Mouse (Mus musculus) hindbrain, postnatal 0 days (tissue): Measurements from ENCODE around the gene Alad. TPM values are rescaled to one million over a fixed set of nuclear protein-coding genes. Genes with fewer than 3 reads are reported as not detected.

Source experiments
- ATAC-seq: fragments of 200-750 bp; cut with Nextera tagmentation; 2 replicates; pipeline ENCODE4 v1.8.0; 2017; ENCODE audit warnings: mild to moderate bottlenecking, moderate TSS enrichment, moderate library complexity
- DNase-seq: peaks from one replicate; pipeline ENCODE4 v3.0.0-alpha.2; 2015; ENCODE audit warnings: low spot score
- H3K27ac ChIP-seq: fragments of 300-500 bp; sonication (generic); 2 replicates; pipeline ENCODE4 v1.5.1; 2014; ENCODE audit warnings: mild to moderate bottlenecking
- H3K27me3 ChIP-seq: fragments of 300-500 bp; sonication (generic); 2 replicates; pipeline ENCODE4 v1.6.1; 2014; ENCODE audit warnings: low read length, mixed read lengths; ENCODE audit not compliant: insufficient read depth
- H3K36me3 ChIP-seq: fragments of 300-500 bp; sonication (generic); 2 replicates; pipeline ENCODE4 v1.6.1; 2014; ENCODE audit warnings: low read length, mixed read lengths; ENCODE audit not compliant: insufficient read depth
- H3K4me1 ChIP-seq: fragments of 300-500 bp; sonication (generic); 2 replicates; pipeline ENCODE4 v1.6.1; 2014; ENCODE audit warnings: antibody characterized with exemption, low read length, mixed read lengths; ENCODE audit not compliant: insufficient read depth
- H3K4me2 ChIP-seq: fragments of 300-500 bp; sonication (generic); 2 replicates; pipeline ENCODE4 v1.6.1; 2014; ENCODE audit warnings: low read depth, mild to moderate bottlenecking, low read length, moderate library complexity, mixed read lengths
- H3K4me3 ChIP-seq: fragments of 300-500 bp; sonication (generic); 2 replicates; pipeline ENCODE4 v1.5.1; 2014; ENCODE audit warnings: low read length
- H3K9ac ChIP-seq: fragments of 300-500 bp; sonication (generic); replicated peaks from 2 replicates; pipeline ENCODE4 v1.6.1; 2014; ENCODE audit warnings: mild to moderate bottlenecking, low read length, moderate library complexity, mixed read lengths
- H3K9me3 ChIP-seq: fragments of 300-500 bp; sonication (generic); 2 replicates; pipeline ENCODE4 v1.6.1; 2016; ENCODE audit warnings: low read length, mixed read lengths
- CTCF ChIP-seq: IDR thresholded peaks from 2 replicates; pipeline ENCODE4 v1.5.1; 2016; ENCODE audit warnings: antibody characterized with exemption, control low read depth, low read depth
- WGBS: fragments of 180-500 bp; shearing (Covaris S2); extraction: QIAGEN DNeasy Blood & Tissue Kit; methylation state at CpG from one replicate; pipeline ENCODE4 v1.1.7; 2014; 5-methylcytosine and 5-hydroxymethylcytosine counted together
- polyA plus RNA-seq: library from polyadenylated mRNA; unstranded; fragments of >200 nt; fragmentation: Nextera tagmentation; extraction: Ambion mirVana; gene quantifications from 2 replicates; pipeline ENCODE4 v1.2.1, GENCODE M21; 2015
- total RNA-seq: library from RNA; depleted of rRNA; stranded (reverse); fragments of >200 nt; gene quantifications from 2 replicates; pipeline ENCODE4 v1.2.3, GENCODE M21; 2014

Alad gene
- total and polyA plus RNA-seq, 2 experiments from 2014 or later, result 50.9 to 70.5 TPM

DNA sequence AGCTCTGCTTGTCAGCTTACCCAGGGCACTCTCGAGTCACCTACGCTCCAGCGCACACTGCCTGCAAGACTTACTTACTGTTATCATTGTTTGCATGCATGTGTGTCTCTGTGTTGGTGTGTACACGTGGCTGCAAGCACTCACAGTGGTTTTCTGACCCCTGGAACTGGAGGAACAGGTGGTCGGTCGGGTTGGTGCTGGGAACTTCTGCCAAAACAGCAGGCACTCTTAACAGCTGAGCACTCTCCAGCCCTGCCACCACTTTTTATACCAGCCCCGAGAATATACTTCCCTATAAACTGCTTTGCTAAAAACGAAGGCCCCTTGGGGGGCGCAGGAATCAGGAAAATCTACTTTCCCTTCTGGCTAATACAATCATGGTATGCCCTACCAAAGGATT, 25.5 kb downstream of the Alad start:
- Histone ChIP-seq H3K4me2 (no peak overlapping the region), H3K4me3 (no peak overlapping the region), H3K4me1 (0 out of 2 replicates have a peak, but pooled peaks cover 4% of the 10 kb centered on the region), H3K27me3 (no peaks in the 10 kb centered on the region), H3K36me3 (peaks cover 8% of the 10 kb centered on the region; the same call in 1 of the 2 replicates), H3K27ac (no peak overlapping the region), H3K9ac (no peak overlapping the region), H3K9me3 (no peaks in the 10 kb centered on the region)
- no peak for ATAC-seq
- WGBS, result 57% methylated on average over 9 of the region's 9 CpGs
- no peak for TF ChIP-seq CTCF
- no peak for DNase-seq

DNA sequence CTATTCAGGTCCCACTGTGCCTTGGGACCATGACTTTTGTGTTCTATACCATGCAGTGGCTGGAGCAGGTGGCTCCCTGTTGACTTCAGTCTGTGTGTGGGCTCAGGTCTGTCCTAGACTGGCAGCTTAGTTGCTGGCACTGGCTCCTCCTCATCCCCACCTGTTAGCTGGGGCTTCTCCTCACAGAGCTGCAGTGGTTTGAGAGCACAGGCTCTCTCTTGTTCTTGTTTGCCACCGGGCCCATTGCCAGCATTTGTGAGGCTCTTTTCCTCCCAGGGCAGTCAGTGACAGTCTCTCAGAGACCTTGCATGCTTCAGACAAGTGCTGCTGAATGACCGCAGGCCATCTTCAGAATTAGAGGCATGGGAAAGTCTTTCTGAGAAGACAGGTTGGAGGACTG, 27.0 kb downstream of the Alad start:
- no peak for TF ChIP-seq CTCF
- DNase-seq, result peak; percentile 35

DNA sequence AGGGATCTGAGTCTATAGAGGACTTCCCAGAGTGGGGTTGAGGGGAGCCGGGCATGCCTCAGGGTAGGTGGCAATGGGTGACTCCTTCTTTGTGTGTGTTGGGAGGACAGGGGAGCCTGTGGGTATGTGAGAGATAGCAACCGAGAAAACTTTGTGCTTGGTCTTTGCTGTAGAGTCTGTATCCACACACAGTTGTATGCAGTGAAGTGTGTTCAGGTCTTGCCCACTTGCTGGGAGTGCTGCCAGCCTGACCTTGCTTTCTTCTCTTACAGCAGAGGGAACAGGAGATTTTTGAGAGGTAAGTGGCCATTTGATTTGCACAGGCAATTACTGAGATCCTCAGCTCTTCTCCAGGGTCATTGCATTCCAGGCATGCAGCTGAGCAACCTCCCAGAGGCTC, 31.8 kb downstream of the Alad start:
- WGBS, result 83% methylated on average over 2 of the region's 2 CpGs
- Histone ChIP-seq H3K9me3 (no peaks in the 10 kb centered on the region), H3K4me2 (no peak overlapping the region), H3K4me1 (no peaks in the 10 kb centered on the region), H3K27me3 (no peaks in the 10 kb centered on the region), H3K36me3 (no peaks in the 10 kb centered on the region), H3K4me3 (no peak overlapping the region), H3K27ac (no peak overlapping the region), H3K9ac (no peak overlapping the region)
- ATAC-seq (no peak), DNase-seq (no peak)
- no peak for TF ChIP-seq CTCF

More for the DNA sequence above, 27.0 kb downstream of the Alad start:
- ATAC-seq, result 0 out of 2 replicates have a peak, but pooled peaks have one; percentile 27
- Histone ChIP-seq H3K4me1 (0 out of 2 replicates have a peak, but pooled peaks cover 4% of the 10 kb centered on the region), H3K9ac (no peak overlapping the region), H3K9me3 (no peaks in the 10 kb centered on the region), H3K36me3 (no peaks in the 10 kb centered on the region), H3K4me3 (no peak overlapping the region), H3K4me2 (no peak overlapping the region), H3K27ac (no peak overlapping the region), H3K27me3 (no peaks in the 10 kb centered on the region)
- WGBS, result 66% methylated on average over 2 of the region's 2 CpGs

DNA sequence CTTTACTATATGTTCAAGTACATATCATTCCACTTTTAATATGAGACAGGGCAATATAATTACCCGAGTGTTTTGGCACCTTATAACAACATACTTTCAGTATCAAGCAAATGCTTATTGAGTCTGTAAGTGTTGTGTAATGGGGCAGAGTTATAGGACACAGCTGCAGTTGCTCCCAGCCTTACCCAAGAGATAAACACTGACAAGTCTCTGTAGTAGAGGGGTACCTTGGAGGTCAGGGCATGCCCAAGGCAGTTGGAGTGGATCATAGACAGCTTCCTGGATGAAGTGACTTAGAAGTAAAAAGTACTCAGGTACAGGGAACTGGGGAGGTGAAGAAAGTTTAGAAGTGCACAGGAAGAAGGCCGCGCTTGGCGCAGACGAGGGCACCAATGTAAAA, 32.5 kb downstream of the Alad start:
- H3K4me3 ChIP-seq, result no peak overlapping the region

DNA sequence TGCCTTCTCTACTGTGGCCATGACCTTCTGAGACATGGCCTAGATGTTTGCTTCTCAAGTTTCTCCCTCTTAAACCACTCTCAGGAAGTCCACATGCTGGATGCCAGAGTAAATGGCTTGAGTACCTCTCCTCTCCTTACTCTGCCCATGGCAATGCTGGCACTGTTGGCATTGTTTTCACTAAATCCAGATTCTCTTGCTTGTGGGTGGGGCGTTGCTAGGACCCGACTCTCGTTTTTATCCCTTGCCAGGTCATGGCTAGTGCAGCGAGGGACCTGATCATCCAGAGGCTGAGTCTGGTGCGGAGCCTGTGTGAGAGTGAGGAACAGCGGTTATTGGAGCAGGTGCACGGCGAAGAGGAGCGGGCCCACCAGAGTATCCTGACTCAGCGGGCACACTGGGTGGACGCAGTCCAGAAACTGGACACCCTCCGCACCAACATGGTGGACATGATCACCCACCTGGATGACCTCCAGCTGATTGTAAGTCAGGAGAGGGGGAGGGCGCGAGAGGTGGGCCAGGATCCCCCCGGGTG, 33.5 kb downstream of the Alad start:
- DNase-seq, result no peak
- ATAC-seq, result no peak
- no peaks in the 10 kb centered on the region for H3K4me1 ChIP-seq
- H3K27ac ChIP-seq, result no peak overlapping the region
- no peak overlapping the region for H3K9ac ChIP-seq
- no peaks in the 10 kb centered on the region for H3K36me3 ChIP-seq
- WGBS, result 88% methylated on average over 15 of the region's 15 CpGs
- TF ChIP-seq CTCF, result no peak
- no peak overlapping the region for H3K4me3 ChIP-seq
- no peaks in the 10 kb centered on the region for H3K9me3 ChIP-seq
- H3K27me3 ChIP-seq, result no peaks in the 10 kb centered on the region
- no peak overlapping the region for H3K4me2 ChIP-seq

More for the DNA sequence above, 32.5 kb downstream of the Alad start:
- H3K36me3 ChIP-seq, result no peaks in the 10 kb centered on the region
- DNase-seq (no peak), ATAC-seq (no peak)
- H3K27ac ChIP-seq, result no peak overlapping the region
- 96% methylated on average over 5 of the region's 5 CpGs for WGBS
- no peak for TF ChIP-seq CTCF
- no peaks in the 10 kb centered on the region for H3K4me1 ChIP-seq
- H3K27me3 ChIP-seq, result no peaks in the 10 kb centered on the region
- H3K4me2 ChIP-seq, result no peak overlapping the region
- H3K9ac ChIP-seq, result no peak overlapping the region
- H3K9me3 ChIP-seq, result no peaks in the 10 kb centered on the region

DNA sequence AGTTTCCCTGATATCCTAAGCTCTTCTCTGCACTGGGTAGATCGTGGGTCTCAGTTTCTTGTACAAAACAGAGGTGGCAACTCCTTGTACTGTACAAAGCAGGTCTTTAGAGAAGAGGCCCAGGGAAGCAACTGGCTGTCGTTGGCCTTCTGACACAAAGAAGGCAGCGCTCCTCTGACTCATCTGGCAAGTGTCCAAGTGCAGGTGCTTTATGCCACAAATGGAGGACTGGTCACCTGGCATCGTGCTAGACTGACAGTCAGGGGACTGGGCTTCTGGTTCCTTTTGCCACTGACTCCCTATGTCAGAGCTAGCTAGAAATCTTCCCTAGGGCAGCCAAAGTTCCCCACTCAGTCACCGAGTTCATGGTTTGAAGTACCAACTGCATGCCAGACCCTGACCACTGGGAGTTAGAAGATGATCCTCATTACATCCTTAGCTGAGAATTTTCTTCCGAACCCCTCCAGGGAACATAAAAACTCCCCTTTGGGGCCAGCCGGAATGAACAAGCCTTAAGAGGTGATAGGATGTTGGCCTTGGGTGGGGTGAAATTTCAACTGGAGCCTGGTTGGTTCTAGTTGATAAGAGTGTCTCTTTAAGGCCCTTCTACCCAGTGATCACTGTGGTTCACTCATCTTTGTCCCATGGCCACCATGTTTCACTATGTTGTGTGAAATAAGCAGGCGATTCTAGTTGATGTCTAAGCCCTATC, 34.1 kb downstream of the Alad start:
- no peaks in the 10 kb centered on the region for H3K27me3 ChIP-seq
- H3K36me3 ChIP-seq, result no peaks in the 10 kb centered on the region
- DNase-seq (no peak), ATAC-seq (no peak)
- no peak for TF ChIP-seq CTCF
- no peaks in the 10 kb centered on the region for H3K4me1 ChIP-seq
- no peak overlapping the region for H3K4me2 ChIP-seq
- WGBS, result 79% methylated on average over 8 of the region's 8 CpGs
- no peak overlapping the region for H3K9ac ChIP-seq
- H3K9me3 ChIP-seq, result no peaks in the 10 kb centered on the region
- no peak overlapping the region for H3K27ac ChIP-seq
- no peak overlapping the region for H3K4me3 ChIP-seq

DNA sequence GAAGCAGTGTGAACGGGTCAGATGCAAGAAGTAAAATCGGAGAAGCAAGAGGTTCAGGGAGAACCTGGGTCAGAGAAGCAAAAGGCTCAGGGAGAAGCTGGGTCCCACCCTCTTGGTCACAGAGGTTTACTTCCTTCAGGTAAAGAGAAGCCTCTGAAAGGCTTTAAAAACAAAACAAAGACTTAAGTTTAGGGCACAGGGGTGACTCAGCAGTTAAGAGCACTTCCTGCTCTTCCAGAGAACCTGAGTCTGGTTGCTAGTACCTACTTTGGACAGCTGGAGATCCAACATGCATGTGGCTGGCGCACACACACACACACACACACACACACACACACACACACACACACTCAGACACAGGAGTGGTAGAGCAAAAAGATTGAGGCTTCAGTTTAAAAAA, 34.8 kb downstream of the Alad start:
- Histone ChIP-seq H3K9me3 (no peaks in the 10 kb centered on the region), H3K27ac (no peak overlapping the region), H3K36me3 (no peaks in the 10 kb centered on the region), H3K9ac (no peak overlapping the region), H3K27me3 (no peaks in the 10 kb centered on the region), H3K4me2 (no peak overlapping the region), H3K4me1 (no peaks in the 10 kb centered on the region), H3K4me3 (no peak overlapping the region)
- no peak for ATAC-seq
- 88% methylated on average over 3 of the region's 3 CpGs for WGBS
- DNase-seq, result no peak
- no peak for TF ChIP-seq CTCF
